Mouse (Mus musculus) E14TG2a.4 (cell line): Measurements from ENCODE around the gene Ppp4c.

Source experiments
- H3K27me3 ChIP-seq: 2 replicates; pipeline ENCODE4 v1.6.1; 2014; ENCODE audit warnings: low read length, control low read depth; ENCODE audit not compliant: insufficient read depth
- H3K36me3 ChIP-seq: 2 replicates; pipeline ENCODE4 v1.6.1; 2014; ENCODE audit warnings: low read length, control low read depth; ENCODE audit not compliant: insufficient read depth
- H3K4me1 ChIP-seq: replicated peaks from 2 replicates; pipeline ENCODE4 v1.6.1; 2014; ENCODE audit warnings: low read depth, low read length, control low read depth
- H3K4me3 ChIP-seq: replicated peaks from 2 replicates; pipeline ENCODE4 v1.5.1; 2014; ENCODE audit warnings: mild to moderate bottlenecking, low read length
- H3K9me3 ChIP-seq: 2 replicates; pipeline ENCODE4 v1.6.1; 2014; ENCODE audit warnings: low read length, control low read depth
- CTCF ChIP-seq: conservative IDR thresholded peaks from 2 replicates; pipeline ENCODE4 v1.5.1; 2014; ENCODE audit warnings: low read length
- NANOG ChIP-seq: IDR thresholded peaks from 2 replicates; pipeline ENCODE4 v1.6.1; 2014; ENCODE audit warnings: borderline replicate concordance, low read length, mixed read lengths
- POU5F1 ChIP-seq: IDR thresholded peaks from 2 replicates; pipeline ENCODE4 v1.6.1; 2014; ENCODE audit warnings: low read length, borderline replicate concordance

Gene Ppp4c

GRCm38 (mm10) chr7:126749582-126750343, 42.5 kb downstream of the Ppp4c start:
- TF ChIP-seq POU5F1 (no peak), NANOG (no peak), CTCF (peak; percentile 18; the same call in 1 of the 2 replicates)
- H3K4me3 ChIP-seq: peak overlapping the region; percentile 43; the same call in 1 of the 2 replicates
- no peaks in the 10 kb centered on the region for H3K36me3 ChIP-seq
- H3K9me3 ChIP-seq: no peaks in the 10 kb centered on the region
- peaks cover 47% of the 10 kb centered on the region for H3K4me1 ChIP-seq
- H3K27me3 ChIP-seq: no peaks in the 10 kb centered on the region

GRCm38 (mm10) chr7:126748824-126749223, 43.5 kb downstream of the Ppp4c start:
- Histone ChIP-seq H3K4me3 (no peak overlapping the region), H3K4me1 (peaks cover 41% of the 10 kb centered on the region), H3K36me3 (no peaks in the 10 kb centered on the region), H3K9me3 (no peaks in the 10 kb centered on the region), H3K27me3 (no peaks in the 10 kb centered on the region)
- TF ChIP-seq CTCF (no peak), NANOG (no peak), POU5F1 (no peak)

- Histone ChIP-seq H3K9me3 (no peaks in the 10 kb centered on the region), H3K36me3 (no peaks in the 10 kb centered on the region), H3K27me3 (no peaks in the 10 kb centered on the region), H3K4me3 (no peak overlapping the region), H3K4me1 (peaks cover 48% of the 10 kb centered on the region)
- TF ChIP-seq CTCF: no peak
Measured at GRCm38 (mm10) chr7:126746798-126747197, 45.5 kb downstream of the Ppp4c start.

- no peak overlapping the region for H3K4me3 ChIP-seq
- no peaks in the 10 kb centered on the region for H3K9me3 ChIP-seq
- TF ChIP-seq CTCF (no peak), NANOG (no peak), POU5F1 (no peak)
Measured at GRCm38 (mm10) chr7:126746066-126746465, 46.2 kb downstream of the Ppp4c start.

GRCm38 (mm10) chr7:126741964-126742482, 50.3 kb downstream of the Ppp4c start:
- H3K4me1 ChIP-seq: peaks cover 45% of the 10 kb centered on the region
- no peaks in the 10 kb centered on the region for H3K36me3 ChIP-seq
- H3K27me3 ChIP-seq: 0 out of 2 replicates have a peak, but pooled peaks cover 11% of the 10 kb centered on the region
- no peaks in the 10 kb centered on the region for H3K9me3 ChIP-seq
- no peak for TF ChIP-seq CTCF
- no peak for TF ChIP-seq POU5F1
- no peak for TF ChIP-seq NANOG
- no peak overlapping the region for H3K4me3 ChIP-seq

More at GRCm38 (mm10) chr7:126746066-126746465, 46.2 kb downstream of the Ppp4c start:
- Histone ChIP-seq H3K4me1 (peaks cover 48% of the 10 kb centered on the region), H3K27me3 (no peaks in the 10 kb centered on the region), H3K36me3 (no peaks in the 10 kb centered on the region)

GRCm38 (mm10) chr7:126741452-126741851, 50.8 kb downstream of the Ppp4c start:
- TF ChIP-seq NANOG: no peak
- no peak for TF ChIP-seq CTCF
- no peak for TF ChIP-seq POU5F1
- no peak overlapping the region for H3K4me3 ChIP-seq
- 0 out of 2 replicates have a peak, but pooled peaks cover 11% of the 10 kb centered on the region for H3K27me3 ChIP-seq

GRCm38 (mm10) chr7:126740977-126741376, 51.3 kb downstream of the Ppp4c start:
- Histone ChIP-seq H3K4me1 (peaks cover 34% of the 10 kb centered on the region), H3K36me3 (no peaks in the 10 kb centered on the region), H3K4me3 (no peak overlapping the region), H3K27me3 (0 out of 2 replicates have a peak, but pooled peaks cover 11% of the 10 kb centered on the region), H3K9me3 (no peaks in the 10 kb centered on the region)
- TF ChIP-seq CTCF (no peak), POU5F1 (no peak), NANOG (no peak)

More at GRCm38 (mm10) chr7:126741452-126741851, 50.8 kb downstream of the Ppp4c start:
- Histone ChIP-seq H3K36me3 (no peaks in the 10 kb centered on the region), H3K4me1 (peaks cover 39% of the 10 kb centered on the region), H3K9me3 (no peaks in the 10 kb centered on the region)

GRCm38 (mm10) chr7:126740132-126740735, 52.1 kb downstream of the Ppp4c start:
- Histone ChIP-seq H3K4me3 (peak overlapping the region; percentile 43), H3K36me3 (no peaks in the 10 kb centered on the region), H3K27me3 (0 out of 2 replicates have a peak, but pooled peaks cover 11% of the 10 kb centered on the region), H3K4me1 (peaks cover 40% of the 10 kb centered on the region), H3K9me3 (no peaks in the 10 kb centered on the region)
- TF ChIP-seq POU5F1: no peak
- no peak for TF ChIP-seq NANOG
- TF ChIP-seq CTCF: no peak
